Comparison of ENCODE assay signal across 12 mouse cellular contexts in genomic region chr6:90798201-90798600, GRCm38 (mm10).
A peak's percentile ranks its signal among the peaks of the same experiment; 100 is the strongest.
DNase-seq lines count a peak whose midpoint lies in the region; TF ChIP-seq lines count a peak whose summit lies in the region.
"Had no signal": no experiment of that assay in that cellular context is flagged by ENCODE, and none has a peak within 500 bp of the region (broad histone marks: within the 10 kb centered on the region; RNA-seq: fewer than 3 reads in every experiment).

No protein-coding gene starts in this region.

- peak overlapping the region; percentile 90; the same call in 1 of the 2 replicates for H3K27ac ChIP-seq in layer of hippocampus, adult 2 months
- H3K27ac ChIP-seq: embryonic facial prominence, embryonic 12.5 days; forebrain, embryonic 15.5 days had no signal

- intact Hi-C loops in left cerebral cortex, postnatal 4 days (cut with DNase I) = no loop called here

- H3K4me3 ChIP-seq in layer of hippocampus, adult 2 months = no peak overlapping the region
- H3K4me3 ChIP-seq: embryonic facial prominence, embryonic 12.5 days; forebrain, embryonic 15.5 days had no signal

- peak; percentile 40 to 51 for DNase-seq in cerebellum, adult 18-20 months
- DNase-seq in cerebellum, postnatal 4 days (ENCODE audit: low spot score in 2 of 2) = no peak
- DNase-seq in layer of hippocampus, adult 2 months (ENCODE audit: low spot score in 2 of 2) = no peak
- DNase-seq in layer of hippocampus, adult 18-20 months (ENCODE audit: low spot score in 2 of 2) = no peak
- DNase-seq in cerebellum, postnatal 25 days = peak; percentile 47 to 59
- DNase-seq in spleen, postnatal 10 days (ENCODE audit: low spot score in 2 of 2) = no peak
- DNase-seq in left cerebral cortex, postnatal 4 days = no peak
- DNase-seq: adrenal gland, postnatal 10 days; gastrocnemius, postnatal 36 days; heart, adult 11 months had no signal

- no peak for TF ChIP-seq CTCF in layer of hippocampus, adult 2 months (conservative IDR thresholded peaks at IDR 0.05)

Comparison
In these comparisons a context has a peak if more than half of its experiments do, and no peak if none do; other contexts are left out.
1. DNase-seq: peak in cerebellum, adult 18-20 months (2 of 2) and cerebellum, postnatal 25 days (2 of 2); none in cerebellum, postnatal 4 days (0 of 2), layer of hippocampus, adult 2 months (0 of 2), layer of hippocampus, adult 18-20 months (0 of 2), spleen, postnatal 10 days (0 of 2) and left cerebral cortex, postnatal 4 days (single experiment).